Mouse (Mus musculus) frontal cortex, adult (tissue): ENCODE data around the gene Entpd2.
"Not testable (repeated sequence)": the region's sequence is repeated elsewhere in the genome, so short reads cannot be mapped to it uniquely, and the experiment has no call there.

Experiments
- ATAC-seq: cut with Nextera tagmentation; 2 replicates; pipeline ENCODE4 v1.9.2; 2017; ENCODE audit warnings: mild to moderate bottlenecking, moderate library complexity, mixed read lengths; ENCODE audit not compliant: low TSS enrichment

The Entpd2 gene

GRCm38 (mm10) chr2:25394281-25395221 is 1.1 kb upstream of the Entpd2 start:
- 0 out of 2 replicates have a peak, but pooled peaks have one; percentile 16 for ATAC-seq

GRCm38 (mm10) chr2:25396597-25396983 is 916 bp downstream of the Entpd2 start:
- ATAC-seq = 0 out of 2 replicates have a peak, but pooled peaks have one; percentile 20

- no peak for ATAC-seq
These were observed 1.3 kb downstream of the Entpd2 start for GRCm38 (mm10) chr2:25397010-25397409.

GRCm38 (mm10) chr2:25398065-25398464 is 2.4 kb downstream of the Entpd2 start:
- ATAC-seq = no peak

GRCm38 (mm10) chr2:25399051-25399450 is 3.4 kb downstream of the Entpd2 start, which contains the start of gene Npdc1:
TSS of gene Npdc1 (plus strand) at chr2:25399351.
- ATAC-seq = no peak

- no peak for ATAC-seq
These were observed 4.6 kb downstream of the Entpd2 start for GRCm38 (mm10) chr2:25400291-25400690.

- ATAC-seq = no peak
These were observed 5.1 kb downstream of the Entpd2 start for GRCm38 (mm10) chr2:25400764-25401163.

- peak; percentile 27; the same call in 1 of the 2 replicates for ATAC-seq
These were observed 6.8 kb downstream of the Entpd2 start for GRCm38 (mm10) chr2:25402377-25402971.

GRCm38 (mm10) chr2:25402972-25403601 is 7.4 kb downstream of the Entpd2 start:
- ATAC-seq = peak; percentile 80

GRCm38 (mm10) chr2:25403994-25404393 is 8.3 kb downstream of the Entpd2 start:
- no peak for ATAC-seq

GRCm38 (mm10) chr2:25408908-25409307 is 13.2 kb downstream of the Entpd2 start:
- ATAC-seq = no peak

- not testable (repeated sequence) for ATAC-seq
These were observed 17.8 kb downstream of the Entpd2 start for GRCm38 (mm10) chr2:25413436-25413835.

- ATAC-seq = no peak
These were observed 21.8 kb downstream of the Entpd2 start for GRCm38 (mm10) chr2:25417426-25417825.

- 0 out of 2 replicates have a peak, but pooled peaks have one; percentile 45 for ATAC-seq
These were observed 26.2 kb downstream of the Entpd2 start for GRCm38 (mm10) chr2:25421896-25422295.

- ATAC-seq = no peak
These were observed 27.1 kb downstream of the Entpd2 start, which contains the start of gene Fut7 for GRCm38 (mm10) chr2:25422587-25423410. TSS of gene Fut7 (plus strand) at chr2:25423267.

- no peak for ATAC-seq
These were observed 28.0 kb downstream of the Entpd2 start for GRCm38 (mm10) chr2:25423626-25424025.

GRCm38 (mm10) chr2:25425481-25425880 is 29.8 kb downstream of the Entpd2 start:
- no peak for ATAC-seq

- no peak for ATAC-seq
These were observed 31.1 kb downstream of the Entpd2 start for GRCm38 (mm10) chr2:25426721-25427191.

GRCm38 (mm10) chr2:25427256-25427655 is 31.6 kb downstream of the Entpd2 start:
- ATAC-seq = no peak

GRCm38 (mm10) chr2:25428442-25429236 is 33.0 kb downstream of the Entpd2 start, which contains the start of gene Abca2:
TSS of gene Abca2 (plus strand) at chr2:25428703.
- peak; percentile 81 for ATAC-seq
